Mouse (Mus musculus): ENCODE measurements around the gene Pde6d.
A peak's percentile ranks its signal among the peaks of the same experiment; 100 is the strongest.
"Not testable (repeated sequence)": the region's sequence is repeated elsewhere in the genome, so short reads cannot be mapped to it uniquely, and the experiment has no call there.

Pde6d gene

GRCm38 (mm10) chr1:86526789-86527598 lies 55.4 kb downstream of the Pde6d start:
- no peak for DNase-seq (ENCODE audit: low read depth, low spot score)

GRCm38 (mm10) chr1:86526116-86526788 lies 56.2 kb downstream of the Pde6d start, which contains the start of gene Ptma:
Ptma (plus strand) TSS chr1:86526726.
- DNase-seq (ENCODE audit: low read depth, low spot score) = peak; percentile 99

- DNase-seq (ENCODE audit: low read depth, low spot score) = no peak
Measured at GRCm38 (mm10) chr1:86525499-86526115, 56.8 kb downstream of the Pde6d start.

DNA sequence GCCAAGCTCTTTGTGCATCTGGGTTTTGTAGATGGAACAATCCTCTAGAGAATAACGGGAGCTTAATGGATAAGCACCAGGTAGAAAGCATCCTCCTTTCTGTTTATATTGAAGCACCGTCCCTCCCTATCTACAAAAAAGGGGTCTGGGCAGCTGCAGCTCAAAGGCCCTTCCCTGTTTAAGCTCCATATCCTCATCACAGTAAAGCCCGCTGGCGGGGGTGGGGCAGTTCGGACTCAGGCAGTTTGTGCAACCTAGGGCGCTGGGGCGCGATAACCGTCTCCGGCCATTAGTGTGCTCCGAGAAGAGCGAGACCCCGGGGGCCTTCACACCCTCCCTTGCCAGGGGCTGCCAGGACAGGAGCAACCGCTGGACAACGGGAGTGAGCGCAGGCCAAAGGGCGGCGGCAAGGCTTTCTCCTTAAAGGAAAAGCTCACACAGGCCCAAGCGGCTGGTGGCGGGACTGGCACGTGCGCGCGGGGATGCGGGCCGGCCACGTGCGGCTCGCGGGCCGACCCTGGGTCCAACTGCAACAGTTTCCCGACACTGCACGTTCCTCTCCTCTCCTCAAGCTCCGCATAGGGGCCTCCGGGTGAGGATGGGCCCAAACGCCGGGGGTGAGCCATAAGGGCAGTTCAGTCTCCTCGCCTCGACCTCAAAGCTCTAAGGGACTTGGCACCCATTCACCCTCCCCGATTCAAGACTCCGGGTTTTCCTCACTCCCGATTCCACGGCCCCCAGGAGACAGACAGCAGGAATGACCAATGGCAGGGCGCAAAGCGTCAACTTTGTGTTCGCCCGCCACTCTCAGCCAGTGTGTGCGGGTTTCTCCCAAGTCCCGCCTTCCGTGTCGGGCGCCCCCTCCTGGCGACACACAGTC lies 57.6 kb downstream of the Pde6d start:
- peak; percentile 99 for DNase-seq (ENCODE audit: low read depth, low spot score)

- DNase-seq (ENCODE audit: low read depth, low spot score) = no peak
Measured at GRCm38 (mm10) chr1:86523776-86524618, 58.4 kb downstream of the Pde6d start.

- DNase-seq (ENCODE audit: low read depth, low spot score) = no peak
Measured at GRCm38 (mm10) chr1:86522286-86522871, 60.0 kb downstream of the Pde6d start.

GRCm38 (mm10) chr1:86520361-86520760 lies 62.1 kb downstream of the Pde6d start:
- no peak for DNase-seq (ENCODE audit: low read depth, low spot score)

DNA sequence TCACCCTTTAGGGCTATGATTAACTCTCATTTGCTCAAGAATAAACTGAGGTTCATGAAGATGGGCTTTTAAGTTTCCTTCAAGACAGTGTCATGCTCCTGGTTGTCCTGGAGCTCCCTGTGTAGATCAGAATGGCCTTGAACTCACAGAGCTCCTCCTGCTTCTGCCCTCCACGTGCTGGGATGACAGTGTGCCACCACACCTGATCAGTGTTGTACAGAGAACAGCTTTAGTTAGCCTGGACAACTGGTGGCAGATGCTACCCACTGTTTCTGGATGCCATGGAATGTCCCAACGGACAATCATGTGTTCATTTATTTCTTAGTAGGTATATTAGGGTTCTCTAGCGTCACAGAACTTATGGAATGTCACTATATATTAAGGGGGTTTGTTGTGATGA lies 65.4 kb downstream of the Pde6d start:
- DNase-seq (ENCODE audit: low read depth, low spot score) = no peak

- no peak for DNase-seq (ENCODE audit: low read depth, low spot score)
Measured at GRCm38 (mm10) chr1:86515715-86516410, 66.6 kb downstream of the Pde6d start.

GRCm38 (mm10) chr1:86513031-86513430 lies 69.4 kb downstream of the Pde6d start:
- not testable (repeated sequence) for DNase-seq (ENCODE audit: low read depth, low spot score)

DNA sequence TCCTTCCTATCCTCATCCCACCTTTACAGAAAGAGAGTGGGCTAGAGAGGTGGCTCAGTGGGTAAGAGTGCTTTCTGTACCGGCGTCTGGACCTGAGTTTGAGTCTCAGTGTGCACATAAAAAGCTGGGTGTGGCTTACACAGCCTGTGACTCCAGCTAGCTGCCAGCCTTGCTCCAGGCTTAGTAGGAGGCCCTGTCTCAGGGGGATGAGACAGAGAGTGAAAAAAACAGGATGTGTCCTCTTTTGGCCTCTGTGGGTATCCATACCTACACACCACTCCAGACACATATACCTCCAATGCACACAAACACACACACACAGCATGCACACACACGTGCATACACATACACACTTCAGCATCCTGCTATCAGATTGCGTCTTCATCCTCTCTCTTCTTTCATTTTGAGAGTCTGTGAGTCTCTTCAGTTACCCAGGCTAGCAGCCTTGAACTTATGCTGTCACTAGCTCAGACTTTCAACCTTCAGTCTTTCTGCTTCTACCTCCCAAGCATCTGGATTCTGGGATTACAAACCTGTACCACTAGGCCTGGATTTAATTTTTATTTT lies 70.2 kb downstream of the Pde6d start:
- no peak for DNase-seq (ENCODE audit: low read depth, low spot score)

GRCm38 (mm10) chr1:86510676-86511441 lies 71.6 kb downstream of the Pde6d start:
- DNase-seq (ENCODE audit: low read depth, low spot score) = no peak

DNA sequence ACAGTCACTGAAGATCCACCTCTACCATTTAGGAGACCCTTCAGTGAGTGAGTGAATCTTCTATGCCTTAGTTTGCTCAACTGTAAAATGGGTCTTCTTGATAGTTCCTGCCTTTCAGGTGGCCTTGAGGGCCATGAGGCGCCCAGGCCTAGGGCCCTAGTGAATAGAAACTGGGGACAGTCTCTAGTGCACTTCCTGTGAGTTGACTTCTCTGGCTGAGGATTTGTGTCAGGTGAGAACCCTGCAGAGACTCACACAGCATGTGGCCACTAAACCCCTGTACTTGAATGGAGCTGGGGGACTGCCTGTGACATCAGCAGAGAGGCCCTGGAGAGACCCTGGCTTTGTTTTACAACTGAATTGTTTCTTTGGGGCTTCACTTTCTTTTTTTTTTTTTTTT lies 72.2 kb downstream of the Pde6d start:
- no peak for DNase-seq (ENCODE audit: low read depth, low spot score)

- no peak for DNase-seq (ENCODE audit: low read depth, low spot score)
Measured at GRCm38 (mm10) chr1:86509410-86509809, 73.0 kb downstream of the Pde6d start.

GRCm38 (mm10) chr1:86507866-86508265 lies 74.6 kb downstream of the Pde6d start:
- DNase-seq (ENCODE audit: low read depth, low spot score) = no peak

- no peak for DNase-seq (ENCODE audit: low read depth, low spot score)
Measured at GRCm38 (mm10) chr1:86506420-86506819, 76.0 kb downstream of the Pde6d start.

GRCm38 (mm10) chr1:86505461-86505860 lies 77.0 kb downstream of the Pde6d start:
- DNase-seq (ENCODE audit: low read depth, low spot score) = no peak

- DNase-seq (ENCODE audit: low read depth, low spot score) = no peak
Measured at GRCm38 (mm10) chr1:86504697-86505421, 77.6 kb downstream of the Pde6d start.
